Mouse (Mus musculus): ENCODE measurements around the gene Rpl7l1. TPM values are rescaled to one million over a fixed set of nuclear protein-coding genes. Genes with fewer than 3 reads are reported as not detected.

Gene Rpl7l1
- total RNA-seq (2023): 36.0 and 45.6 TPM in 2 replicates

DNA sequence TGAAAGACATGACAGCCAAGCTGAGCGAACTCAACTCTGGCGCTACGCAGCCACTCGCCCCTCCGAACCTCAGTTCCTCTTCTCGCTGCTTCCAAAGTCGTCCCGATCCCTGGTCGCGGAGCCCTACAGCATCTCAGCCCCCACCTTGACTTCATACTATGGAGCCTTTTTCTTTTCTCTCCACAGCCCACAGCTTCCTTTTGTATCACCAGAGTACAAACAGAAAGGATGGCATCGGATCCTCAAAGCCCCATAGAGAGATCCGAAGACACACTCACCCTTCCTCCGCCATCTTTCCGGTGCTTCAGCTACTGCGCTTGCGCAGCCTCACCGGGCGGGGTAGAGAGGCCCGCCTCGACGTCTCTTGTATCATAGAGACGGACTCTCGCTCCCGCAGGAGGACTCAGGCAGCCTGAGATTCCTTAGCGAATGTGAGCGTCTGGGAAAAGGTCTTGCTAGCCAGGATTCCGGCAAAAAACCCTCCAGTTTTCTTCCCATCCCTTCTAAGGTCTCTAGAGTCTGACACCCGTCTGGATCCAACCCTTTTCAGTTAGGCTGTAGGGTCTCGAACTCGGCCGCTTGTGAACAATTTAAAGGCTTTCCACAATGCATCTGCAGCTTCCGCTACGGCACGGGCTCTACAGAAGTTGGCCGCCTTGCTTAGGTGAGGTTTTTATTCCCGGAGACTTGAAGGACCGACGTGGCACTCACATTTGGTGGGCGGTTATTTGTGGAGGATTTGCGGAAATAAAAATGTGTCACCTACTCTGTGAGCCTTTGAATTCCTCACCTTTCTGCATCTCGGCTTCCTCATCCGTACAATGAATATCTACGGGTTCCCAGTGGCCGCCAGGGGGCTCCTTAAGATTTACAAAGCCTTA, at the start of gene Rpl7l1:
Rpl7l1 (minus strand) TSS at position 332 of the 881 bp plus-strand sequence.

GRCm38 (mm10) chr17:46772404-46773277, 9.8 kb downstream of the Rpl7l1 start, which contains the start of gene 2310039H08Rik:
TSS of gene 2310039H08Rik (plus strand) at chr17:46772635.

DNA sequence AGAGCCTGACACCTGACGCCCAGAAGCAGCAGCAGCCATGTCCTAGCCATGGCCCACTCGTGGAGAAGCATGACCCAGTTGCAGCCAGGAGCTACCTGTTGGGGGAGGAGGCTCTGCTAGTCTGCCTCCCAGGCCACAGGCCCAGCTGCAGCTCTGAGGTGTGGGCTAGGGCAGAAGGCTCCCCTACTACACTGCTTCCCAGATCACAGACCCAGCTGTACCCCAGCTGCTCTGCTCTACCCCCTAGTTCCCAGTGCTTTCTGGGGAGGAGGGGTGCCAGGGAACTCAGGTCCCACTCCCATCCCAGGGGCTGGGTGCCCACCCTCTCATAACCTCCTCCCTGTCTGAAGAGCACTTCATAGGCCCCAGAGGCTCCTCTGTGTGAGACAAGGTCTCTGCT, 18.9 kb downstream of the Rpl7l1 start, which contains the start of gene Ptcra:
Ptcra (minus strand) TSS at position 169 of the 400 bp plus-strand sequence.

GRCm38 (mm10) chr17:46751794-46752556, 30.5 kb downstream of the Rpl7l1 start, which contains the start of gene Cnpy3:
TSS of gene Cnpy3 (minus strand) at chr17:46752214.

DNA sequence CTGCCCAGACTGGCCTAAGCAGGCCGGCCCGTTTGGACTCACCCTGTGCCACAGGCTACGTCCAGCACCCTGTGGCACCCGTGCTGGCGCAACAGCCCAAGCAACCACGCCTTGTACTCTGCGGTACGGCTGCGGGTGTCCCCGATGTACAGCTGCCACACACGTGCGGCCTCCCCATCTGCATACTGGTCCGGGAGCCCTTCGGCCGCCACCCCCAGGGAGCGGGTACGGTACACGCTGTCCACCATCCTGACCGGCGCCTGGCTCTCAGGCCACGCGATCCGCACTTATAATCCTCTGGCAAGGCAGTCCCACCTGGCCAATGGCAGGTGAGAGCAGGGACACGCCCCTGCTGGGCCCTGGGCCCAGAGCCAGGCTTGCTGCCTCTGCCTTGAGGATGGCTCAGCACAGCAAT, 53.6 kb downstream of the Rpl7l1 start, which contains the start of gene Gnmt:
Gnmt (minus strand) TSS at position 265 of the 415 bp plus-strand sequence.

Other genes with a start within 250 kb of the Rpl7l1 start
- gene Cul9, start 236.3 kb downstream of the Rpl7l1 start, total RNA-seq (2023): 3.0 and 4.5 TPM in 2 replicates
- 41.9 and 58.0 TPM in 2 replicates for gene Srf, start 226.5 kb downstream of the Rpl7l1 start, total RNA-seq (2023)
- 0.11 and 0.38 TPM in 2 replicates for gene Ptk7, start 153.2 kb downstream of the Rpl7l1 start, total RNA-seq (2023)
- gene Klc4, start 136.7 kb downstream of the Rpl7l1 start, total RNA-seq (2023): 28.2 and 32.4 TPM in 2 replicates
- 15.6 and 21.9 TPM in 2 replicates for gene Mrpl2, start 136.4 kb downstream of the Rpl7l1 start, total RNA-seq (2023)
- gene Cul7, start 132.3 kb downstream of the Rpl7l1 start, total RNA-seq (2023): 1.2 and 3.0 TPM in 2 replicates
- 8.5 and 14.2 TPM in 2 replicates for gene Rrp36, start 108.3 kb downstream of the Rpl7l1 start, total RNA-seq (2023)
- 34.1 and 39.8 TPM in 2 replicates for gene Mea1, start 103.9 kb downstream of the Rpl7l1 start, total RNA-seq (2023)
- gene Klhdc3, start 101.8 kb downstream of the Rpl7l1 start, total RNA-seq (2023): 37.8 and 49.3 TPM in 2 replicates
- gene Ppp2r5d, start 77.6 kb downstream of the Rpl7l1 start, total RNA-seq (2023): 26.0 and 27.5 TPM in 2 replicates
- gene Pex6, start 71.2 kb downstream of the Rpl7l1 start, total RNA-seq (2023): 18.7 and 24.4 TPM in 2 replicates
- gene Gnmt, start 53.5 kb downstream of the Rpl7l1 start, total RNA-seq (2023): 3.2 and 3.7 TPM in 2 replicates
- 77.2 and 118 TPM in 2 replicates for gene Cnpy3, start 30.5 kb downstream of the Rpl7l1 start, total RNA-seq (2023)
- gene Ptcra, start 19.0 kb downstream of the Rpl7l1 start, total RNA-seq (2023): not detected in 2 replicates
- gene 2310039H08Rik, start 10.0 kb downstream of the Rpl7l1 start, total RNA-seq (2023): 8.1 and 10.7 TPM in 2 replicates
- 26.0 and 32.4 TPM in 2 replicates for gene Bicral, start 75.8 kb upstream of the Rpl7l1 start, total RNA-seq (2023)
- gene Tbcc, start 108.0 kb upstream of the Rpl7l1 start, total RNA-seq (2023): 13.0 and 20.4 TPM in 2 replicates
- not detected in 2 replicates for gene Prph2, start 127.8 kb upstream of the Rpl7l1 start, total RNA-seq (2023)
- 61.4 and 80.0 TPM in 2 replicates for gene Ubr2, start 227.9 kb upstream of the Rpl7l1 start, total RNA-seq (2023)

Measured in neutrophil, adult 65 days (primary cell).